Mouse (Mus musculus): ENCODE measurements around the gene Net1. TPM values are rescaled to one million over a fixed set of nuclear protein-coding genes. Genes with fewer than 3 reads are reported as not detected.

The Net1 gene
- 10.0 and 10.5 TPM in 2 replicates for polyA plus RNA-seq (2015; fragmentation: Nextera tagmentation; extraction: Ambion mirVana)

- peak; percentile 99 for ATAC-seq
- WGBS, result 0% methylated on average over 52 of the region's 52 CpGs
- Histone ChIP-seq H3K9me3 (replicated peaks; ENCODE audit: control insufficient read depth, low read length, poor library complexity, severe bottlenecking) (no peaks in the 10 kb centered on the region), H3K9ac (ENCODE audit: low read depth, low read length) (peak within 1 kb of the TSS; percentile 70), H3K27me3 (ENCODE audit: control insufficient read depth, insufficient read depth, low read depth, low read length) (no peaks in the 10 kb centered on the region), H3K4me1 (ENCODE audit: control insufficient read depth, insufficient read depth, low read length) (peaks cover 6% of the 10 kb centered on the region), H3K36me3 (ENCODE audit: control insufficient read depth, insufficient read depth, low read length) (no peaks in the 10 kb centered on the region), H3K4me3 (ENCODE audit: low read depth, low read length) (peak within 1 kb of the TSS; percentile 66), H3K27ac (ENCODE audit: low read length) (no peak within 1 kb of the TSS; the same call in 1 of the 2 replicates), H3K4me2 (ENCODE audit: low read length) (peak within 1 kb of the TSS; percentile 86)
Observed at GRCm38 (mm10) chr13:3917571-3918311, at the start of gene Net1, which contains the start of gene Tubal3. Gene Net1, minus strand, starts transcription at chr13:3918220. Gene Tubal3, plus strand, starts transcription at chr13:3918274.

- no peak for ATAC-seq
- Histone ChIP-seq H3K9ac (ENCODE audit: low read depth, low read length) (no peak overlapping the region), H3K36me3 (ENCODE audit: control insufficient read depth, insufficient read depth, low read length) (no peaks in the 10 kb centered on the region), H3K27me3 (ENCODE audit: control insufficient read depth, insufficient read depth, low read depth, low read length) (no peaks in the 10 kb centered on the region), H3K4me2 (ENCODE audit: low read length) (no peak overlapping the region), H3K27ac (ENCODE audit: low read length) (no peak overlapping the region), H3K4me1 (ENCODE audit: control insufficient read depth, insufficient read depth, low read length) (no peaks in the 10 kb centered on the region), H3K9me3 (replicated peaks; ENCODE audit: control insufficient read depth, low read length, poor library complexity, severe bottlenecking) (no peaks in the 10 kb centered on the region), H3K4me3 (ENCODE audit: low read depth, low read length) (no peak overlapping the region)
- WGBS, result 83% methylated on average over 6 of the region's 6 CpGs
Observed at GRCm38 (mm10) chr13:3951198-3951914, 33.3 kb upstream of the Net1 start.

GRCm38 (mm10) chr13:3949477-3949876 lies 31.5 kb upstream of the Net1 start:
- Histone ChIP-seq H3K4me1 (ENCODE audit: control insufficient read depth, insufficient read depth, low read length) (no peaks in the 10 kb centered on the region), H3K27me3 (ENCODE audit: control insufficient read depth, insufficient read depth, low read depth, low read length) (no peaks in the 10 kb centered on the region), H3K36me3 (ENCODE audit: control insufficient read depth, insufficient read depth, low read length) (no peaks in the 10 kb centered on the region), H3K9ac (ENCODE audit: low read depth, low read length) (no peak overlapping the region), H3K4me2 (ENCODE audit: low read length) (no peak overlapping the region), H3K9me3 (replicated peaks; ENCODE audit: control insufficient read depth, low read length, poor library complexity, severe bottlenecking) (no peaks in the 10 kb centered on the region), H3K27ac (ENCODE audit: low read length) (no peak overlapping the region), H3K4me3 (ENCODE audit: low read depth, low read length) (no peak overlapping the region)
- WGBS, result 94% methylated on average over 4 of the region's 4 CpGs
- ATAC-seq, result no peak

- Histone ChIP-seq H3K27ac (ENCODE audit: low read length) (no peak overlapping the region), H3K9me3 (replicated peaks; ENCODE audit: control insufficient read depth, low read length, poor library complexity, severe bottlenecking) (no peaks in the 10 kb centered on the region), H3K27me3 (ENCODE audit: control insufficient read depth, insufficient read depth, low read depth, low read length) (no peaks in the 10 kb centered on the region), H3K36me3 (ENCODE audit: control insufficient read depth, insufficient read depth, low read length) (no peaks in the 10 kb centered on the region), H3K4me3 (ENCODE audit: low read depth, low read length) (no peak overlapping the region), H3K4me1 (ENCODE audit: control insufficient read depth, insufficient read depth, low read length) (no peaks in the 10 kb centered on the region), H3K9ac (ENCODE audit: low read depth, low read length) (no peak overlapping the region), H3K4me2 (ENCODE audit: low read length) (no peak overlapping the region)
- WGBS, result 88% methylated on average over 4 of the region's 4 CpGs
- no peak for ATAC-seq
Observed at GRCm38 (mm10) chr13:3947267-3947666, 29.2 kb upstream of the Net1 start.

GRCm38 (mm10) chr13:3945249-3945648 lies 27.2 kb upstream of the Net1 start, which contains the start of gene Ucn3:
Gene Ucn3, minus strand, starts transcription at chr13:3945349.
- Histone ChIP-seq H3K9me3 (replicated peaks; ENCODE audit: control insufficient read depth, low read length, poor library complexity, severe bottlenecking) (no peaks in the 10 kb centered on the region), H3K4me1 (ENCODE audit: control insufficient read depth, insufficient read depth, low read length) (no peaks in the 10 kb centered on the region), H3K36me3 (ENCODE audit: control insufficient read depth, insufficient read depth, low read length) (no peaks in the 10 kb centered on the region), H3K4me2 (ENCODE audit: low read length) (no peak within 1 kb of the TSS), H3K27ac (ENCODE audit: low read length) (no peak within 1 kb of the TSS), H3K4me3 (ENCODE audit: low read depth, low read length) (no peak within 1 kb of the TSS), H3K9ac (ENCODE audit: low read depth, low read length) (no peak within 1 kb of the TSS), H3K27me3 (ENCODE audit: control insufficient read depth, insufficient read depth, low read depth, low read length) (no peaks in the 10 kb centered on the region)
- ATAC-seq, result no peak
- WGBS, result 69% methylated on average over 2 of the region's 2 CpGs

- 82% methylated on average over 7 of the region's 7 CpGs for WGBS
- no peaks in the 10 kb centered on the region for H3K4me1 ChIP-seq (ENCODE audit: control insufficient read depth, insufficient read depth, low read length)
- no peak overlapping the region for H3K27ac ChIP-seq (ENCODE audit: low read length)
- no peaks in the 10 kb centered on the region for H3K27me3 ChIP-seq (ENCODE audit: control insufficient read depth, insufficient read depth, low read depth, low read length)
- H3K9me3 ChIP-seq (replicated peaks; ENCODE audit: control insufficient read depth, low read length, poor library complexity, severe bottlenecking), result no peaks in the 10 kb centered on the region
- no peak overlapping the region for H3K4me2 ChIP-seq (ENCODE audit: low read length)
- H3K36me3 ChIP-seq (ENCODE audit: control insufficient read depth, insufficient read depth, low read length), result no peaks in the 10 kb centered on the region
- no peak for ATAC-seq
- H3K9ac ChIP-seq (ENCODE audit: low read depth, low read length), result no peak overlapping the region
- no peak overlapping the region for H3K4me3 ChIP-seq (ENCODE audit: low read depth, low read length)
Observed at GRCm38 (mm10) chr13:3944699-3945098, 26.7 kb upstream of the Net1 start.

- no peaks in the 10 kb centered on the region for H3K4me1 ChIP-seq (ENCODE audit: control insufficient read depth, insufficient read depth, low read length)
- no peaks in the 10 kb centered on the region for H3K27me3 ChIP-seq (ENCODE audit: control insufficient read depth, insufficient read depth, low read depth, low read length)
- WGBS, result 97% methylated on average over 6 of the region's 6 CpGs
- no peak for ATAC-seq
- H3K4me2 ChIP-seq (ENCODE audit: low read length), result no peak overlapping the region
- no peak overlapping the region for H3K4me3 ChIP-seq (ENCODE audit: low read depth, low read length)
- no peak overlapping the region for H3K27ac ChIP-seq (ENCODE audit: low read length)
- no peak overlapping the region for H3K9ac ChIP-seq (ENCODE audit: low read depth, low read length)
- no peaks in the 10 kb centered on the region for H3K9me3 ChIP-seq (replicated peaks; ENCODE audit: control insufficient read depth, low read length, poor library complexity, severe bottlenecking)
- no peaks in the 10 kb centered on the region for H3K36me3 ChIP-seq (ENCODE audit: control insufficient read depth, insufficient read depth, low read length)
Observed at GRCm38 (mm10) chr13:3926046-3926445, 8.0 kb upstream of the Net1 start.

- H3K4me1 ChIP-seq (ENCODE audit: control insufficient read depth, insufficient read depth, low read length), result no peaks in the 10 kb centered on the region
Observed at GRCm38 (mm10) chr13:3925632-3926031, 7.6 kb upstream of the Net1 start.

GRCm38 (mm10) chr13:3924483-3924882 lies 6.5 kb upstream of the Net1 start:
- Histone ChIP-seq H3K27ac (ENCODE audit: low read length) (no peak overlapping the region), H3K27me3 (ENCODE audit: control insufficient read depth, insufficient read depth, low read depth, low read length) (no peaks in the 10 kb centered on the region), H3K4me2 (ENCODE audit: low read length) (no peak overlapping the region), H3K9ac (ENCODE audit: low read depth, low read length) (no peak overlapping the region), H3K9me3 (replicated peaks; ENCODE audit: control insufficient read depth, low read length, poor library complexity, severe bottlenecking) (no peaks in the 10 kb centered on the region), H3K4me3 (ENCODE audit: low read depth, low read length) (no peak overlapping the region), H3K4me1 (ENCODE audit: control insufficient read depth, insufficient read depth, low read length) (no peaks in the 10 kb centered on the region), H3K36me3 (ENCODE audit: control insufficient read depth, insufficient read depth, low read length) (no peaks in the 10 kb centered on the region)
- 91% methylated on average over 5 of the region's 5 CpGs for WGBS
- no peak for ATAC-seq

More at GRCm38 (mm10) chr13:3925632-3926031, 7.6 kb upstream of the Net1 start:
- Histone ChIP-seq H3K27ac (ENCODE audit: low read length) (no peak overlapping the region), H3K9me3 (replicated peaks; ENCODE audit: control insufficient read depth, low read length, poor library complexity, severe bottlenecking) (no peaks in the 10 kb centered on the region), H3K4me2 (ENCODE audit: low read length) (no peak overlapping the region), H3K4me3 (ENCODE audit: low read depth, low read length) (no peak overlapping the region), H3K36me3 (ENCODE audit: control insufficient read depth, insufficient read depth, low read length) (no peaks in the 10 kb centered on the region), H3K27me3 (ENCODE audit: control insufficient read depth, insufficient read depth, low read depth, low read length) (no peaks in the 10 kb centered on the region), H3K9ac (ENCODE audit: low read depth, low read length) (no peak overlapping the region)
- ATAC-seq, result no peak
- 93% methylated on average over 6 of the region's 6 CpGs for whole genome bisulfite sequencing
